Mouse (Mus musculus) stomach, embryonic 16.5 days (tissue): ENCODE data around the gene Cox6b1. TPM values are rescaled to one million over a fixed set of nuclear protein-coding genes. Genes with fewer than 3 reads are reported as not detected.
A peak's percentile ranks its signal among the peaks of the same experiment; 100 is the strongest.

Source experiments
- ATAC-seq: fragments of 200-750 bp; cut with Nextera tagmentation; 2 replicates; pipeline ENCODE4 v1.8.0; 2017; ENCODE audit warnings: moderate number of reproducible peaks, moderate TSS enrichment; ENCODE audit not compliant: insufficient read depth, low FRiP score
- H3K27ac ChIP-seq: fragments of 300-500 bp; sonication (generic); 2 replicates; pipeline ENCODE4 v1.5.1; 2014; ENCODE audit warnings: low read length
- H3K27me3 ChIP-seq: fragments of 300-500 bp; sonication (generic); 2 replicates; pipeline ENCODE4 v1.6.1; 2014; ENCODE audit warnings: low read length, control low read depth, mixed read lengths; ENCODE audit not compliant: control insufficient read depth, insufficient read depth
- H3K36me3 ChIP-seq: fragments of 300-500 bp; sonication (generic); 2 replicates; pipeline ENCODE4 v1.6.1; 2014; ENCODE audit warnings: low read length; ENCODE audit not compliant: control insufficient read depth, insufficient read depth
- H3K4me1 ChIP-seq: fragments of 300-500 bp; sonication (generic); 2 replicates; pipeline ENCODE4 v1.6.1; 2014; ENCODE audit warnings: low read length, control low read depth, mixed read lengths; ENCODE audit not compliant: control insufficient read depth, insufficient read depth
- H3K4me2 ChIP-seq: fragments of 300-500 bp; sonication (generic); 2 replicates; pipeline ENCODE4 v1.6.1; 2014; ENCODE audit warnings: low read depth, low read length, mixed read lengths
- H3K4me3 ChIP-seq: fragments of 300-500 bp; sonication (generic); replicated peaks from 2 replicates; pipeline ENCODE4 v1.5.1; 2014; ENCODE audit warnings: mild to moderate bottlenecking, low read length
- H3K9ac ChIP-seq: fragments of 300-500 bp; sonication (generic); 2 replicates; pipeline ENCODE4 v1.6.1; 2014; ENCODE audit warnings: low read length
- H3K9me3 ChIP-seq: fragments of 300-500 bp; sonication (generic); replicated peaks from 2 replicates; pipeline ENCODE4 v1.6.1; 2016; ENCODE audit warnings: low read length, control low read depth; ENCODE audit not compliant: control insufficient read depth
- WGBS: fragments of 180-500 bp; shearing (Covaris S2); extraction: QIAGEN DNeasy Blood & Tissue Kit; methylation state at CpG from one replicate; pipeline ENCODE4 v1.1.7; 2014; 5-methylcytosine and 5-hydroxymethylcytosine counted together
- polyA plus RNA-seq: library from polyadenylated mRNA; unstranded; fragments of >200 nt; fragmentation: Nextera tagmentation; extraction: Ambion mirVana; gene quantifications from 2 replicates; pipeline ENCODE4 v1.2.1, GENCODE M21; 2015

Gene Cox6b1
- polyA plus RNA-seq, 1 experiment from 2014 or later = 1,051 TPM

- Histone ChIP-seq H3K27ac (no peak within 1 kb of the TSS), H3K9me3 (no peaks in the 10 kb centered on the region), H3K36me3 (no peaks in the 10 kb centered on the region), H3K27me3 (peaks cover 41% of the 10 kb centered on the region), H3K4me2 (peak within 1 kb of the TSS; percentile 40), H3K9ac (no peak within 1 kb of the TSS; the same call in 1 of the 2 replicates), H3K4me1 (peaks cover 9% of the 10 kb centered on the region), H3K4me3 (peak within 1 kb of the TSS; percentile 22)
- WGBS = 4% methylated on average over 5 of the region's 5 CpGs
- ATAC-seq = no peak
These were observed 9.8 kb upstream of the Cox6b1 start, which contains the start of gene Etv2 for GRCm38 (mm10) chr7:30635752-30636151. Gene Etv2, minus strand, starts transcription at chr7:30635852.

GRCm38 (mm10) chr7:30634621-30635020 lies 8.7 kb upstream of the Cox6b1 start:
- under 1% methylated on average over 20 of the region's 20 CpGs for WGBS
- H3K9ac ChIP-seq = no peak overlapping the region; the same call in 1 of the 2 replicates
- no peaks in the 10 kb centered on the region for H3K36me3 ChIP-seq
- peak overlapping the region; percentile 40 for H3K4me2 ChIP-seq
- peaks cover 9% of the 10 kb centered on the region for H3K4me1 ChIP-seq
- no peaks in the 10 kb centered on the region for H3K9me3 ChIP-seq
- H3K27ac ChIP-seq = no peak overlapping the region
- H3K4me3 ChIP-seq = peak overlapping the region; percentile 22
- peaks cover 41% of the 10 kb centered on the region for H3K27me3 ChIP-seq
- peak; percentile 56; the same call in 1 of the 2 replicates for ATAC-seq

DNA sequence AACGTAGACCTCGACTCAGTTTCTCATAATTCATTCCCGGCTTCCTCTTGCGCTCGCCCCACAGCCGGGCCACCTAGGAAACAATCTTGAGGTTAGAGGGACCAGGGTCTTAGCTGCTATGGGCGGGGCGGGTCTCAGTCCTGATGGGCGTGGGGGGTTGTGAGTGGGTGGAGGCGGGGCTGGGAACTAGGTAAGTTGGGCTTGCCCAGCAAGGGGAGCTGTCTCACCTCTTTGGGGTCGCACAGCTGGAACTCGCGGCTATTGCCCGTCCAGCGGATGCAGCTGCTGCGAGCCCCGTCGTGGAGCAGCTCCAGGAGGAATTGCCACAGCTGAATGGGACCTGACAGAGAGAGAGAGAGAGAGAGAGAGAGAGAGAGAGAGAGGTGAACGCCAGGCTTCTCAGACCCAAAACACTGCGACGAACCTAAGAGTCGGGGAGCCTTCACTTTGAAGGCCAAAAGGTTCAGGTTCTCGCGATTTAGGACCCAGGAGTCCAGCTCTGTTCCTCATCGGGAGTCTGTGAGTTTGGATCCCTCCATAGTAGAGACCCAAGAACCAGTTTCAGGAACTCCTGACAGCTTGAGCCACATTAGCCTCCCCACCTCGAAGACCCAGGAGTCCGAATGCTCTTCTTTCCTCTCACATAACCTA lies 7.9 kb upstream of the Cox6b1 start:
- no peak overlapping the region for H3K4me3 ChIP-seq
- H3K4me2 ChIP-seq = no peak overlapping the region
- no peak overlapping the region for H3K27ac ChIP-seq

GRCm38 (mm10) chr7:30629013-30629412 lies 3.1 kb upstream of the Cox6b1 start:
- ATAC-seq = no peak
- Histone ChIP-seq H3K4me3 (no peak overlapping the region), H3K27ac (no peak overlapping the region), H3K4me1 (peaks cover 7% of the 10 kb centered on the region; the same call in 1 of the 2 replicates), H3K27me3 (peaks cover 18% of the 10 kb centered on the region), H3K9me3 (no peaks in the 10 kb centered on the region), H3K36me3 (no peaks in the 10 kb centered on the region), H3K9ac (no peak overlapping the region), H3K4me2 (no peak overlapping the region)

More for the DNA sequence above, 7.9 kb upstream of the Cox6b1 start:
- Histone ChIP-seq H3K9me3 (no peaks in the 10 kb centered on the region), H3K9ac (no peak overlapping the region), H3K4me1 (peaks cover 6% of the 10 kb centered on the region), H3K27me3 (peaks cover 41% of the 10 kb centered on the region), H3K36me3 (no peaks in the 10 kb centered on the region)
- no peak for ATAC-seq
- WGBS = 4% methylated on average over 27 of the region's 27 CpGs

GRCm38 (mm10) chr7:30626647-30627046 lies 696 bp upstream of the Cox6b1 start:
- Histone ChIP-seq H3K36me3 (0 out of 2 replicates have a peak, but pooled peaks cover 5% of the 10 kb centered on the region), H3K9me3 (no peaks in the 10 kb centered on the region), H3K9ac (no peak overlapping the region), H3K4me3 (no peak overlapping the region), H3K4me1 (peaks cover 7% of the 10 kb centered on the region; the same call in 1 of the 2 replicates), H3K4me2 (no peak overlapping the region), H3K27ac (no peak overlapping the region), H3K27me3 (no peaks in the 10 kb centered on the region)
- ATAC-seq = no peak
- 78% methylated on average over 5 of the region's 5 CpGs for WGBS

DNA sequence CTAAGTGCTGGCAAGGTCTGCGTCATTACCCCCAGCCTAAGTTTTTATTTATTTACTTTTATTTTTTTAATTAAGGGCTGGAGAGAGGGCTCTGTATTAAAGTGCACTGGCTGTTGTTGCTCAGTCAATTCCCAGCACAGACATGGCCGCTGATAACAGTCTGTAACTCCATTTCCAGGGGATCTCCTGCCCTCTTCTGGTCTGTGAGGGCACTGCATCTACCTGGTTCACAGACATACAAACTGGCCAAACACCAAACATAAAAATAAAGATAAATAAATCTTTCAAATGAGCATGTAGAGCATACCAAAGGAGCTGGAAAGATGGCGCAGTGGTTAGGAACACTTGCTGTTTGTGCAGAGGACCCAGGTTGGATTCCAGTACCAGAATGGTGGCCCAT lies 6.7 kb downstream of the Cox6b1 start:
- Histone ChIP-seq H3K4me2 (no peak overlapping the region), H3K4me1 (no peaks in the 10 kb centered on the region), H3K9ac (no peak overlapping the region), H3K36me3 (peaks cover 36% of the 10 kb centered on the region), H3K27me3 (no peaks in the 10 kb centered on the region), H3K27ac (no peak overlapping the region), H3K4me3 (no peak overlapping the region), H3K9me3 (no peaks in the 10 kb centered on the region)
- WGBS = 93% methylated on average over 3 of the region's 3 CpGs
- ATAC-seq = no peak

DNA sequence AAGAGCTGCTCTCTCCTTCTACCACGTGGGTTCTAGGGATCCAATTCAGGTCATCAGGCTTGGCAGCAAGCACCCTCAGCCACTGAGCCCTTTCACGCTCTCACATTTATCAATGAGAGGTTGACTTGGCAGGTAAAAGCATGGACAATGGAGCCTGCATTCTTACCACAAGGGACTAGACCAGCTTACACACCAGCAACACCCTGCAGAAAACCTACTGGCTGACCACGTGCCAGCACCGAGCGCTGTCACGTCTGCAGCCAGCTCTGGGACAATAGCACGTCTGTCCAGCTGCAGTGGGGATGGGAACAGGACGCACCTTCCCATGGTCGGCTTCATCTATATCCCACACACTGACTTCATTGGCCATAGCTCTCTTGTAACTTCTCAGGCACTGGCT lies 7.3 kb downstream of the Cox6b1 start:
- Histone ChIP-seq H3K36me3 (peaks cover 36% of the 10 kb centered on the region), H3K4me3 (no peak overlapping the region), H3K9me3 (no peaks in the 10 kb centered on the region)

DNA sequence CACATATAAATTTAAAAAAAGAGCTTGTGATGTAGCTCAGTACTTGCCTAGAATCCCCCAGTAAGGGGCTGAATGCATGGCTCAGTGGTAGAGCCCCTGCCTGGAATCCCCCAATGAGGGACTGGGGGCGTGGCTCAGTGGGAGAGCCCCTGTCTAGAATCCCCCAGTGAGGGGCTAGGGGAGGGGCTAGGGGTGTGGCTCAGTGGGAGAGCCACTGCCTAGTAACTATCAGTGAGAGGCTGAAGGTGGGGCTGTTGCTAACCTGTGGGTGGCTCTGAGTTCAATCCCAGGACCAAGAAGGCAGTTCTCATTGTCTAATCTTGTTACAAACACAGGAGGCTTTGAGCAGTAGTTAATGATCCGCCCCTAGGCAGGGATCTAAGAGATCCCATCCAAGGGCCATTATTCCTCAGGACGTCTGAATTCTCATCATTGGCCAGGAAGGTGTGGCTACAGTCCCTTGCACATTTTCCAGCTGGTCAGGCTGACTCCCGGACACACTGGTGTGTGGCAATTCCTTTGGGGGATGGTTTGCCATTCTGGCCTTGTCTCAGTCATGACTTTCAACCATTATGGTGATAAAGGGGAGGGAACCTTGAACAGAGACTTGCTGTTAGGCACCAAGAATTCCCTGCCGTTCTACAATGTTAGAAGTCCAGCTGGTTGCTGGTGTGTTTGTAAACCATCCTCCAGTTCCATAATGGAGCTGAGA lies 10.7 kb downstream of the Cox6b1 start:
- peaks cover 31% of the 10 kb centered on the region for H3K36me3 ChIP-seq
- no peak for ATAC-seq
- no peaks in the 10 kb centered on the region for H3K9me3 ChIP-seq
- no peaks in the 10 kb centered on the region for H3K4me1 ChIP-seq
- H3K27me3 ChIP-seq = no peaks in the 10 kb centered on the region
- no peak overlapping the region for H3K27ac ChIP-seq
- WGBS = 58% methylated on average over 5 of the region's 5 CpGs
- H3K4me3 ChIP-seq = no peak overlapping the region
- no peak overlapping the region for H3K4me2 ChIP-seq
- no peak overlapping the region for H3K9ac ChIP-seq

More for the DNA sequence above, 7.3 kb downstream of the Cox6b1 start:
- ATAC-seq = no peak
- H3K9ac ChIP-seq = no peak overlapping the region
- H3K4me2 ChIP-seq = no peak overlapping the region
- no peak overlapping the region for H3K27ac ChIP-seq
- no peaks in the 10 kb centered on the region for H3K4me1 ChIP-seq
- H3K27me3 ChIP-seq = no peaks in the 10 kb centered on the region
- WGBS = 96% methylated on average over 9 of the region's 9 CpGs

DNA sequence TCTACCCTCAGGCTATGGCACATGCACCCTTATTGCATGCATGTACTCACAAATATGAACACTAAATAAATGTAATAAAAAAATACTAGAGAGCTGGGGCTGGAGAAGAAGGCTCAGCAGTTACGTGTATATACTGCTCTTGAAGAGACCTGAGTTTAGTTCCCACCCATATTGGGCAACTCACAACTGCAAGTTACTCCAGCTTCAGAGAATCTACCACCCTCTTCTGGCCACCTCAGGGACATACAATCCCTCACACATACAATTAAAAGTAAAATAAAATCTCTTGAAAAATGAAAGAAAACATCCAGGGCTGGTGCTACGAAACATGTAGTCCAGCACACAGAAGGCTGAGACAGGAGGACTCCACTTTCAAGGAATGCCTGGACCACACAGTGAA lies 11.5 kb downstream of the Cox6b1 start:
- H3K27ac ChIP-seq = no peak overlapping the region
- H3K4me1 ChIP-seq = no peaks in the 10 kb centered on the region
- no peaks in the 10 kb centered on the region for H3K27me3 ChIP-seq
- peaks cover 30% of the 10 kb centered on the region for H3K36me3 ChIP-seq
- H3K9me3 ChIP-seq = no peaks in the 10 kb centered on the region
- no peak overlapping the region for H3K9ac ChIP-seq
- no peak for ATAC-seq
- H3K4me3 ChIP-seq = no peak overlapping the region
- 74% methylated on average over 2 of the region's 2 CpGs for WGBS
- H3K4me2 ChIP-seq = no peak overlapping the region
